Mouse (Mus musculus): Measurements from ENCODE around the gene Serpinb6b.
"Not testable (repeated sequence)": the region's sequence is repeated elsewhere in the genome, so short reads cannot be mapped to it uniquely, and the experiment has no call there.

The Serpinb6b gene

GRCm38 (mm10) chr13:32964989-32965811 is at the start of gene Serpinb6b:
Gene Serpinb6b (plus strand): TSS chr13:32965209.
- DNase-seq, result peak; percentile 67 to 69

DNA sequence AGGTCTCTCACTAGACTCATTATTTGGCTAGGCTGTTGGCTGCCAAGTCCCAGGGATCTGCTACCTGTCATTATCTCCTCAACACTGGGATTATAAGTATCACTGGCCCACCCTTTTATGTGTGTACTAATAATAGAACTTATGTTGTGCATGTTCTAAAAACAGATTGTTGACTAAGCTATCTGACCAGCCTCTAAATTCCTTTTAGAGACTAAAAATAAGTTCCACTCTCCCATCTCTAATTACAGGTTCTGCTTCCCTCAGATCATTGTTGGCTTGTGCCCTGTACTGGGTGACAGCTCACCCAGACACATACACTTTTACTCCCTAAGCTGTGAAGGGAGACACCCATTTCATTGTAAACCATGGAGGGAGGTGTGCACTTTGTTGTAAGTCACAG is 42.4 kb upstream of the Serpinb6b start:
- no peak for DNase-seq

GRCm38 (mm10) chr13:32924578-32925360 is 40.2 kb upstream of the Serpinb6b start:
- no peak for DNase-seq

DNA sequence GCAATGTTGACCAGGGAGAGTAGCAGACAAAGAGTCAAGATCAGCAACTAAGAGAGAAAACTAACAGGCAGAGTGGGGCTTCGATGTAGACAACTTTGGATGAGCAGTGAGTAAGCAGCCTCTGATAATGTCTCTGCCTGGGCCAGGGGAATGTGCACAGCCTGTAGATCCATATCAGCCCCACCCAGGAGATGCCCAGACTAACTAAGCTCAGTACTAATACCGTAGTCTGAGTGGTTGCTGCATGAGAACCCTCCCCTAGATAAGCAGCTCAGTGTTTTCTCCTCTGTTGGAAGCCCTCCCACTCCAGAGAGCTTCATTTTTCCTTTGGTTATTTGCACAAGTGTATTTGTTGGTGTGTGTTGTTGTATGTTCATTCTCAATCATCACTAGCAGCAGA is 38.3 kb upstream of the Serpinb6b start:
- DNase-seq, result no peak

DNA sequence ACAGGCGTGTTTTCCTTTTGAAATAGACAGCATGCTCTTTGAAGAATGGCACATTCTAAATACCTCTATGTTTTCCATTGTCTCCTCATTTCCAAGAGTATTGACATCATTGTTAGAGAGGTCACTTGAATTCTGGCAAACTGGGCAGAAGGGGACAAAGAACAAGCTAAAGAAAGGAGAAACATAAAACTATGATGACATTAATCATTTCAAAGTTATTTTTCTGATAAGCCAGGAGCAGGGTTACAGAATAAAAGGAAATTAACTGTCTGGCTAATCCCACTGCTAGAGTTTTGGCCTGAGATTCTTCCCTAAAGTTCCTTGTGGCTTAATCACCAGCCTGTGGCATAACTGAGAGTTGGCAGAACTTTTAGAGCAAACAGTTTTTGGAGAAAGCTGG is 37.8 kb upstream of the Serpinb6b start:
- no peak for DNase-seq

GRCm38 (mm10) chr13:32929107-32929750 is 35.8 kb upstream of the Serpinb6b start:
- no peak for DNase-seq

DNA sequence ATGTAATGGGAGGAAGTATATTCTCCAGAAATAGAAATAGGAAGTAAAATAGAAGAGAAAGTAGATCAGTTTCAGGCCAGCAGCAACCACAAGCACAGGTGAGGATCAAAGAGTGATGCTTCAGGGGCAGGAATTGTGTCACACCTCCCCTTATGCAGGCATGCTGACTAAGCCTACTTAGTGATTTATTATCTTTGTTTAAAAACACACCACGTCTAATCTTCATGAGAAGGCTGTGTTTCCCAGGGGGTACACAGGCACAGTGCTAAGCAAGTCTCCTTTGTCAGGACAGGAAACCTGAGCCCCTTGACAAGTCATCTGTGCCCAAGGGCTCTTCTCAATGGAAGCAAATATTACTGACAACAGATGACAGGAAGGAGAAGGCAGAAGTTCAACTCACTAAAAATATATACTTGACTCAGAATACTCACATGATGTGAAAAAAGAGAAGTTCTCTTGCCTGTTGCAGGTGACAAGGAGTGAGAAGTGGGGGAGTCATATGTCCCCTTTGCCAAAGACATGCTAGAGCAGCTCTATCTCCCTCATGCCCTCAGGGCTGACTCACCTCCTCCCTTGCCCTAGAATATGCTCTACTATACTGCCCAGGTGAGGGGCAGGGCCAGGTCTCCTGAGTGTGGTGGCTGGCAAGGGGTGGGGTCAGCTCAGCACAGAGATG is 30.2 kb upstream of the Serpinb6b start:
- DNase-seq, result peak in 1 of 2 experiments; percentile 13

DNA sequence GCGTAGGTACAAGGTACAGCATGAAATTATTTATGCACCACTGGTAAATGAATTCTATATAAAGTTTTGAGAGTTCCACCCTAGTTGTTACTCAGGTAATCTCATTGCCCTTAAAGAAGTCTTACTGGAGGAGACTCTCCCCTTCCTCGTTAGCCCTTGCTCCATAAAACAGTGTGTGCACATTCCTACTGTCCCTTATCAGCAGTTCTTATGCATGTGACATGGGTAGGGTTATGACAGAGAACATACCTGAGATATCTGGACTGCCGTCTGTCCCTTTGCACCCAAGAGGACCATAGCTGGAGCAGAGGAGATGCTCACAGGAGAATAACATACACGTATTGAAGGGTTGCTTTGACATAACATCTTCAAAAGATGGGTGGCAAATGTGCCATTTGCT is 26.7 kb upstream of the Serpinb6b start:
- DNase-seq, result not testable (repeated sequence)

DNA sequence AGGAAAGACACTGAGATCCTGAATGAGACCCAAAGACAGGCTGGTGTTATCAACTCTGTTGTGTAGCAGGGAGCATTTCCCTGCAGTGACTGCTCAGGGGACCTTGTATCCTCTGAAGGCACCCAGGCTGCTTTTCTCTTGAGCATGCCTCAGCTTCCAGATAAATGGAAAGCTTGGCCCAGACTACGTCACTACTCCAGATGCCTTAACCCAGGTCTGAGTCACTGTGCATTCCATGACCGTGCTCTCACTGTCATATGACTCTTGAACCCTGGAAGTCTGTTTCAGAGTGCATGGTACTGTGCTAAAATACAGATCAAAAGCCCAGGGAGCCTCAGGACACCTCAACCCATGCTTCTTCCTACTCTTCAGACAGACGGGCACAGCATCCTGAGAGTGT is 25.8 kb upstream of the Serpinb6b start:
- not testable (repeated sequence) for DNase-seq

- no peak for DNase-seq
Observed at GRCm38 (mm10) chr13:32956537-32956936, 8.5 kb upstream of the Serpinb6b start.

- no peak for DNase-seq
Observed at GRCm38 (mm10) chr13:32957917-32958316, 7.1 kb upstream of the Serpinb6b start.

- not testable (repeated sequence) for DNase-seq
Observed at GRCm38 (mm10) chr13:32958521-32958920, 6.5 kb upstream of the Serpinb6b start.

DNA sequence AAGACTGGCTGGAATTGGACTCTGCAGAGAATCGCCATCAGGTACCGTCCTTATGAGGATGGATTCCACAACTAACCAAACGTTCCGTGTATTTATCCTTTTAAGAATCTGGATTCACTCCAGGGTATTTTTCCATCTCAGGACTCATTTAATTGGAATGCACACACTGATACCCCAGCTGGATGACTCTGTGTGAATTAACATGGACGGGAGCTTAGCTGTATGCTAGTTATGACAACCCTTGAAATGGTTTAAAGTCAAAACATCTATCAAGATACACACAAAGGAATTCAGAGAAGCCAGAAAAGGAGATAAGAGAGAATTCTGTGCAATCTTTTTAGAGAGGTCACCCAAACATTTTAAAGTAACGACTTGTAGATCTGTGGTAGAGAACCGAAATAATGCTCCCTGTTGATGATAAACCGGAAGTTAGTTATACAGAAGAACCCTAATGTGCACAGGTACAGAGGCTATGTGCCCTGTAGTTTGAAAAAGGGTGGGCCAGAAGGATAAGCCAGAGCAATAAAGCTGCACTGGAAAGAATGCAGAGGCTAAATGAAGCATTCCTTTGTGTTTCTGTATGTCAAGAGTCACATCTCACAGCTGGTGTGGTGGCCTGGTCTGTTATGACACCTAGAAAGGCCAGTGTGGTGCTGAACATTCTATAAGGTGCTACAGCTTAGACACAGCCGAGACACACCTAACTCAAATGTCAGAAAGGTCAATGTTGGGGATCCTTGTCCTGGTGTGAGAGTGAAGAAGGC is 837 bp upstream of the Serpinb6b start:
- DNase-seq, result no peak

GRCm38 (mm10) chr13:32966116-32966515 is 1.1 kb downstream of the Serpinb6b start:
- DNase-seq, result peak; percentile 15 to 23

DNA sequence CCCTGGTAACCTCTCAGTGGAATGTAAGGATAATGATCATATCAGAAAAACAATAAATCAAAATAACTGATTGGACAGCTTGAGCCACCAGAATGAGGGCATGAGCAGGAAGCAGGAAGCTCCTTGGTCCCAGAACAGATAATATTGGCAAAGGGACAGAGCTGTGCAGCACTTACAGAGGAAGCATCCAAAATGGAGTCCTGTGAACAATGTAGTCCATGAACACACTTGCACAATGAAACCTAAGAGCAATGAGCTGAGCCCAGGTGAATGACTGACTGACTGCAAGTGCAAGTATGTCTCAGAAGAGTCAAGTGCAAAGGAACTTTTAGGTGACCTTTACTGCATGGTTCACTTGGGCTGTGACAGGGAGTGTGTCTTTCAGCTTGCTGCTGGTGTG is 2.2 kb downstream of the Serpinb6b start:
- no peak for DNase-seq

DNA sequence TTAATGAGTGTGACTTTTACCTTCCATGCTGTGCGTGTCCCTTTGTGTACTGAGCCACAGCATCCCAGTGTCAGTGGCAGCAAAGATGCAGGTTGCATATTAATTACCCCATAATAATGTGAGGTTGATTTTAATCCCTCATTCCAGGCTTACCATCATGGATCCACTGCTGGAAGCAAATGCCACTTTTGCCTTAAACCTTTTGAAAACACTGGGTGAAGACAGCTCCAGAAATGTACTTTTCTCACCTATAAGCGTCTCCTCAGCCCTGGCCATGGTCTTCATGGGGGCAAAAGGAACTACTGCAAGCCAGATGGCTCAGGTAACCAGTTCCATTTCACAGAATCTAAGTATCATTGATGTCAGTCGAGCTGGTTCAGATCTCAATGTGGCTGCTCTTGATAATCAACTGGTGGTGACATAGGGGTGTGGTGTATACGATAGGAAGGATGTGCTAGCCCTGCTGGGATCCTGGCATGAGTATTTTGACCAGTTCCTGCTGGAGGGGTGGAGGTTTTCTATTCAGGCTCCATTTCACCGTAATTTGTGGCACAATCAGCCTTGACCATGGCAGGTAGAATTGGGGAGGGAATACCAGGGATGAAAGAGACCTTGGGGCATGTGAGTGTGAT is 3.5 kb downstream of the Serpinb6b start:
- no peak for DNase-seq

DNA sequence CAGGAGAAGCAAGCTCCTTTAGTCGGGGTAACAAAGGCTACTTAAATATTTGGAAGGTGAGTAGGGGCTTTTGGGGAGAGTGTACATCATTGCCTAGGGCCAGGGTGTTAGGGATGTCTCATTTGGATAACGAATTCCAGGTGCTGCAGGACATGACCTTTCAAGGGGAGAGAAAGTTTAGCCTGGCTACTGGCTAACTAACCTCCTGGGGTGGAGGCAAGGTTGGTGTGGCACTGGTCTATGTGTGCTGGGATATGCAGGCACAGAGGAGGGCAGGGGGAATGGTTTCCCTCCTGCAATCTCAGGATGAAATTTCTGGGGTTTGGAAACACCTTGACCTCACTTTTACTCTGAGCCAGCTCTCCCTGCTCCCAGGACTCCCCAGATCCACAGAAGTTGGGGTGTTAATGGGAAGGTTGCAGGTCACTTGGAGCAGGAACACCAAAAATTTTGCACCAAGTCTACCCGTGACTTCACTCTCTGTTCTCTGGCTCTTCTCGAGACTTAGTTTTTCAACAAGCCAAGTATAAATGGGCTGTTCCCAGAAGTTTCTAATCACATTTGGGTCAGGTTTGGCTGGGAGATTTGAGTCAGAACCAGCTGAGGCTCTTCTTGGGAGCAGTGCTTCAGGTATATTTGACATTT is 4.1 kb downstream of the Serpinb6b start:
- no peak for DNase-seq

- DNase-seq, result no peak
Observed at GRCm38 (mm10) chr13:32969641-32970040, 4.6 kb downstream of the Serpinb6b start.

DNA sequence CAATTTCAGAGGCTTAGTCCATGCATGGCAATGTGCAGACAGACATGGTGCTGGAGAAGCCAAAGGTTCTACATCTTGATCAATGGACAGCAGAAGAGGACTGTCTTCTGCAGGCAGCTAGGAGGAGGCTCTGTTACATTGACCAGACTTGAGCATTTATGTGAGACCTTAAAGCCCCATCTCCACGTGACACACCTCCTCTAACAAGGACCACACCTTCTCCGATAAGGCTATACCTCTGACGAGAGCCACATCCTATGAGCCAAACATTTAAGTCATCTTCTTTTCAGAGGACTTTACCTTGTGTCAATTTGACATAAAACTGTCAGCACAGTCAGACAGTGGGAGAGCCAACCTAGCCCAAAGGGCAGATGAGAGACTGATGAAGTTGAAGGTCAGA is 5.8 kb downstream of the Serpinb6b start:
- DNase-seq, result no peak

DNA sequence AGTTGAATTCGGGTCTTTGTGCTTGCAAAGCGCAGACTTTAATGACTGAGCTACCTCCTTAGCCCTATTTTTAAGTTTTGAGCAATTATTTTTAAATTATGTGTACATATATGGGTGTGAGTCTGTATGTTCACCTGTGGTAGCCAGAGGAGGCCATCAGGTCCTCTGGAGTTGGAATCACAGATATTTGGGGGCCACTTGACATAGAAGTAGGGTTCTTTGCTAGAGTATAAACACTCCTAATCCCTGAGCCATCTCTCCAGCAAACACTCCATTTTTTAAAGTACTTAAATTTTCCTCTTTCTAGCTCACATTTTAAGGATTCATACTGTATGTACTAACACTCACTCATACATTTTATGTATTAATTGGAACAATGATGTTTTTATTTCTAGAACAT is 9.3 kb downstream of the Serpinb6b start:
- DNase-seq, result no peak

DNA sequence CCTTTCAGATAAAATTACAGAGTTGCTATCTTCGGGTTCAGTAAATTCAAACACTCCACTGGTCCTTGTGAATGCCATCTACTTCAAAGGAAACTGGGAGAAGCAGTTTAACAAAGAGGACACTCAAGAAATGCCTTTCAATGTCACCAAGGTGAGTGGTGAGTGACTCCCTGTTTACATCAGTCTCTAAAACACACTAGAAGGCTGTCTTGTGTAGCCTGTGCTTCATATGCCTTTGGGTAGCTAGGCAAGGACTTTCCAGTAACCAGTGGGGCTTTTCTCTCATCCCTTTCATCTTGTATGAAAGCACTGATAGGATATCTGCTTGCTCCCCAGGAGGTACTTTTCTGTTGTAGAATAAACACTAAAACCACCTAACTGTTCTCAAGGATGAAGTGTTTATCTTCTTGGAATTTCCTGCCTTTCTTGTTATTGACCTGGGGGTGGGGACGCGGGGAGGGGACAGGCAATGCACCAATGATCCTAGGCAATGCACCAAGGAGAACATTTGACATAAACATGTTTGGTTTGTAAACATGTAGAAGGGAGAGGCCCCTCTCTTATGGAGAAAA is 10.0 kb downstream of the Serpinb6b start:
- no peak for DNase-seq
